12 mouse cellular contexts compared by ENCODE assay signal in the genomic region with DNA sequence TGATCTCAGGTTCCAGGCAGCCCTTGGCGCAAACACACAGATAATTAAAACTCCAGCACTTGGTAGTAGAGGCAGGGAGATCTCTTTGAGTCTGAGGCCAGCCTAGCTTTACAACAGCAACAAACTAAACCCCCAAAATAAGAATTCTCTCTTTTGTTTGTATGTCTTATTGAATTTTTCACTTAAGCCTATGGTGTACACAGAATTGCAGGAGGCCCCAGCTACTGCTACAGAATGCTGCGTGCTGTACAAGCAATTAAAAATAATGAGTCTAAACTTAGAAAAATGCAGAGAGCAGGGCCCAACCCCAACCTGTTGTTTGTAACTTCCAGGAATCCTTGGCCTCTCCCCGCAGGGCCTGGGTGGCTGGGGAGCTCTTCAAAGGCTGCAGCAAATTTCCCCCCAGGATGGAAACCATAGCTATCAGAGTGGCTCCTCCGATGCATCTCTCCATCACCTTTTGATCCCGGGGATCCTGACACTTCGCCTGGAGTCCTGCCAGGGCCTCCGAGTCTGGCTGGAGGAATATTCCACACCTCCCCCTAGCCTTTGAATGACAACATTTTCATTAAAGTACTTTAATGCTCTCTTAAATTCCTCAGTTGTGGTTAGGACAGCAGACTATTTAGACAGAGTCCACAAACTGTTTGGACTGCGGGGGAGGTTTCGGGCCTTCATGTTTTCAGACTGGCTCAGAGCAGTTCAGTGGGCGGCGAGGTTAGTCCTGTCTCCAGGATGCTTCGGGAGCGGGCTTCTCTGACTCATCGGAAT.
DNase-seq lines count a peak whose midpoint lies in the region; ATAC-seq lines count a peak whose summit lies in the region.
"Had no signal": no experiment of that assay in that cellular context is flagged by ENCODE, and none has a peak within 500 bp of the region (broad histone marks: within the 10 kb centered on the region; RNA-seq: fewer than 3 reads in every experiment).

No protein-coding gene starts in this region.

- DNase-seq in heart, adult 9 months (ENCODE audit: low spot score in 2 of 2), result no peak
- peak; percentile 91 for DNase-seq in Muller cell, postnatal 12 days (ENCODE audit: inconsistent ontology term)
- peak; percentile 65 for DNase-seq in lung, postnatal 10 days
- DNase-seq in left cerebral cortex, adult 8-10 months (ENCODE audit: low spot score in 2 of 2), result no peak
- DNase-seq in MN1 (ENCODE audit: low spot score), result no peak

- no peak overlapping the region for H3K4me3 ChIP-seq in heart, embryonic 15.5 days
- no peak overlapping the region for H3K4me3 ChIP-seq in forebrain, embryonic 13.5 days
- no peak overlapping the region for H3K4me3 ChIP-seq in hindbrain, embryonic 12.5 days
- H3K4me3 ChIP-seq: neural tube, embryonic 12.5 days had no signal

- ATAC-seq in heart, embryonic 15.5 days (replicated peaks; ENCODE audit: insufficient number of reproducible peaks, insufficient read depth, low FRiP score, low read depth), result no peak
- ATAC-seq in forebrain, embryonic 13.5 days, result peak; percentile 30; the same call in 1 of the 2 replicates
- ATAC-seq in hindbrain, embryonic 12.5 days (ENCODE audit: low FRiP score), result no peak
- ATAC-seq: hindbrain, postnatal 0 days had no signal

- no peak overlapping the region for H3K9ac ChIP-seq in heart, embryonic 15.5 days
- no peak overlapping the region for H3K9ac ChIP-seq in forebrain, embryonic 13.5 days
- H3K9ac ChIP-seq in hindbrain, embryonic 12.5 days, result no peak overlapping the region
- H3K9ac ChIP-seq: liver, embryonic 14.5 days; neural tube, embryonic 12.5 days had no signal

- H3K27me3 ChIP-seq in heart, embryonic 15.5 days, result no peaks in the 10 kb centered on the region
- no peaks in the 10 kb centered on the region for H3K27me3 ChIP-seq in forebrain, embryonic 13.5 days
- H3K27me3 ChIP-seq in hindbrain, embryonic 12.5 days, result no peaks in the 10 kb centered on the region
- H3K27me3 ChIP-seq: neural tube, embryonic 12.5 days had no signal

- 33% methylated on average over 14 of the region's 14 CpGs for WGBS in heart, embryonic 15.5 days
- 30% methylated on average over 14 of the region's 14 CpGs for WGBS in forebrain, embryonic 13.5 days
- 60% methylated on average over 14 of the region's 14 CpGs for WGBS in hindbrain, embryonic 12.5 days

- peak overlapping the region; percentile 3; the same call in 1 of the 2 replicates for H3K4me2 ChIP-seq in heart, embryonic 15.5 days
- peak overlapping the region; percentile 13; the same call in 1 of the 2 replicates for H3K4me2 ChIP-seq in forebrain, embryonic 13.5 days
- H3K4me2 ChIP-seq in hindbrain, embryonic 12.5 days (replicated peaks), result no peak overlapping the region
- H3K4me2 ChIP-seq: neural tube, embryonic 12.5 days had no signal

- 0 out of 2 replicates have a peak overlapping the region, but pooled peaks have one; percentile 1 for H3K27ac ChIP-seq in heart, embryonic 15.5 days
- no peak overlapping the region for H3K27ac ChIP-seq in forebrain, embryonic 13.5 days
- no peak overlapping the region for H3K27ac ChIP-seq in hindbrain, embryonic 12.5 days
- H3K27ac ChIP-seq: hindbrain, postnatal 0 days; liver, embryonic 14.5 days; neural tube, embryonic 12.5 days had no signal

- peaks cover 12% of the 10 kb centered on the region for H3K4me1 ChIP-seq in heart, embryonic 15.5 days (replicated peaks)
- peaks cover 9% of the 10 kb centered on the region for H3K4me1 ChIP-seq in forebrain, embryonic 13.5 days
- H3K4me1 ChIP-seq in hindbrain, embryonic 12.5 days, result 0 out of 2 replicates have a peak, but pooled peaks cover 3% of the 10 kb centered on the region
- H3K4me1 ChIP-seq: neural tube, embryonic 12.5 days had no signal

- H3K9me3 ChIP-seq in heart, embryonic 15.5 days (replicated peaks), result no peaks in the 10 kb centered on the region
- no peaks in the 10 kb centered on the region for H3K9me3 ChIP-seq in forebrain, embryonic 13.5 days (replicated peaks)
- H3K9me3 ChIP-seq in hindbrain, embryonic 12.5 days (replicated peaks), result no peaks in the 10 kb centered on the region
- H3K9me3 ChIP-seq: G1E; neural tube, embryonic 12.5 days had no signal

- H3K36me3 ChIP-seq in heart, embryonic 15.5 days, result no peaks in the 10 kb centered on the region
- H3K36me3 ChIP-seq in forebrain, embryonic 13.5 days (ENCODE audit: poor library complexity, severe bottlenecking), result no peaks in the 10 kb centered on the region
- no peaks in the 10 kb centered on the region for H3K36me3 ChIP-seq in hindbrain, embryonic 12.5 days
- H3K36me3 ChIP-seq: G1E; neural tube, embryonic 12.5 days had no signal

Comparison
In these comparisons a context has a peak if more than half of its experiments do, and no peak if none do; other contexts are left out.
1. DNase-seq: peak in Muller cell, postnatal 12 days (single experiment) and lung, postnatal 10 days (single experiment); none in heart, adult 9 months (0 of 2), left cerebral cortex, adult 8-10 months (0 of 2) and MN1 (single experiment).